Mouse (Mus musculus): Measurements from ENCODE around the gene Adgrf5.
"Not testable (repeated sequence)": the region's sequence is repeated elsewhere in the genome, so short reads cannot be mapped to it uniquely, and the experiment has no call there.

The Adgrf5 gene

DNA sequence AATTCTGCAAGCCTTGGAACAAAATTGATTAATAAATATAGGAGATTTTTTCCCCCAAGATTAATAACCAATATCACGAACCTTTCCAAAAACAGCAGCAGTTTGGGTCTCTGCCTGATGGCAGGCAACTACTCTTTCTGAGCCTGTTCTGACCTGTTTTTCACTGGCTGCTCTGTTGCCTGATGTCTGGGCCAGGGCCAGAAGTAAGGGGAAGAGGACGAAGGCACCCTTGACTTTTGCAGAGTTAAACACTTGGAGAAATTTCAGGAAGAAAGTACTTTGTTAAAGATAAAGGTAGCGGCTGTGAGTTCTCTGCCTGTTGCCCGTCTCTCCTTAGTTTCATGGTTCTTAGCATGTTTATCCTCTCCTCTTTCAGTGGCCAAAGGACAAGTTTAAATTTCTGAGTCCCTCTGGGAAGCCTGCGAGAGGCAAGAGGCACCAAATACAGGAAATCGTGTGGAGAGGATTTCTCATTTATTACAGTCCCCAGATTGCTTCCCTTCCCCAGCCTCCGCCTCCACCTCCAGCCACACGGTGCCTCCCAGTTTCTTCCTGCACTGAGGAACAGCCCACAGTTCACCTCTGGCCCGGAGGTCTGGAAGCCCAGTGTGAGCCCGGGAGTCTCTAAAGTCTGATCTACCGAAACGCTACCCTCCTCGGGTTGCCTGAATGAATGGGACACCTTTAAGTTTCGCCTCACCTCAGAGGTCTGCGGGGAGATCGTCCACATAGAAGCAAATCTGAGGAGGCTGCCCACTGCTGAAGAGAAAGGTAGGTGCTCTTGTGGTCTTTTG is at the start of gene Adgrf5:
TSS of gene Adgrf5 (plus strand) at position 626 of the 794 bp plus-strand sequence.
- no peak for DNase-seq (ENCODE audit: low read depth)

DNA sequence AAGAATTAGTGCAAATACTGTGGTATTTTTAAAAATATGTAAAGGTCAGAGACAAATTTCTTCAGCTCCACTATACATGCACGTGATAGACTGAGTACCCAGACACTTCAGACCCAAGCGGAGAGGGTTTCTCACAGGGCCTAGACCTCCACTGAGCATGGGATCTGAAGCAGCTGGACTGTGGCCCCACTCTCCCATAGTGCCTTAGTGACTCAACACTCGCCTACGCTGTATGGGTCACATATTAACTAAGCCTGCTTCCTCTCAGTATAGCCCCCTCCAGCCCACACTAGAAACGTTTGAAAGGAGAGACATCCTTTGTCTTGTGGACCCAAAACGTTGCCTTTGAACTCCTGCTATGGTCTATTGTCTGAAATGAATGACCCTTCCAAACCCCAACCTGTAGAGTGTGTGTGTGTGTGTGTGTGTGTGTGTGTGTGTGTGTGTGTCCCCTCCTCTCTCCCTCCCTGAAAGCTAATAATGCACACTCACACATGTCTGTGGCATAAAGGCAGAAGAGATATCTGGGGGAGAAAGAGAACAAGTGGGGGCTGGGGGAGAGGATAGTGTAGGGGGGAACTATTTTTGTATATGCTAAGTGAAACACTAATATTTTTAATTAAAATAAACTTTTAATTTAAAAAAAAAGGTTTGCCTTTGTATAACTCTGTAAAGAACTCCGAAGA is 34.1 kb upstream of the Adgrf5 start:
- DNase-seq (ENCODE audit: low read depth) = no peak

DNA sequence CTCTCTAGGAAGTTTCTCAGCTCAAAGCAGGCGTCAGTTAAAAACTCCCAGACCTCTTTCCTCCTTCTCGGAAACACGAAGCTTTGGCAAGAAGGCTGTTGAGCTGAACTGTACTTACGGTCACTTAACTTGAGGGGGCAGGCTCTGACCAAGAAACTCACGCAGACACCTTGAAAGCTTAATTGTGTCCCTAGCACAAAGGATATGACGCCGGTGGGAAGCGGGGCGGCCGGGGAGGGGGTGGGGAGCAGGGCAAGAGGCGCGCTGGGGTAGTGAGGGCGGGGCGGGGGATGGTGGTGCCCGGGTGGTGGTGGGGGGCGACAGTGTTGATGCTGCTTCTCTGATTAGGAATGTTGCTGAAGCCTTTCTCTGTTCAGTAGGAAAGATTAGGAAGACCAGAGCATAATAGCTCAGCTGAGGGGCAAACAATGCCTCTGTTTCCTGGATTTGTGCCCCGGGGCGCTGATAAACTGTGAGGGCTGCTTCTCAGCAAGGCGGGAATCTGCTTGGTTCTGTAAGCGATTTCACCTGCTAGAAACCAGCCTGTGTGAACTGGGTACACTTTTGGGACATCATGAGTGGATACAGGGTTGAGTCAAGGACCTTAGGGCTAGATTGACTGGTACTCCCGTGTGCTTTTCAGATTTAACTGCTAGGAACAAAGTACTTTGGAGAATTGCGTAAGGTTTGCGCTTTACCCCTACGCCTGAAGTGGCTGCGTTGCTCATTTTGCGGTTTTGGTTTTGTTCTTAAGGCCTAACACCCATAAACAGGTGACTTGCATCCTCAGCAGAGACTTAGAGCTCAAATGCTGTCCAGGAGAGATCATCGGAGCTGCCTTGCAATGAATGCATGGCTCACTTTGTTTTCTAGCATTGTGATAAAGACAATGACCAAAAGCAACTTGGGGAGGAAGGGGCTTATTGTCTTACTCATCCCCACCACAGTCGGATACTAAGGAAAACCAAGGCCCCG is 33.2 kb upstream of the Adgrf5 start:
- DNase-seq (ENCODE audit: low read depth) = no peak

DNA sequence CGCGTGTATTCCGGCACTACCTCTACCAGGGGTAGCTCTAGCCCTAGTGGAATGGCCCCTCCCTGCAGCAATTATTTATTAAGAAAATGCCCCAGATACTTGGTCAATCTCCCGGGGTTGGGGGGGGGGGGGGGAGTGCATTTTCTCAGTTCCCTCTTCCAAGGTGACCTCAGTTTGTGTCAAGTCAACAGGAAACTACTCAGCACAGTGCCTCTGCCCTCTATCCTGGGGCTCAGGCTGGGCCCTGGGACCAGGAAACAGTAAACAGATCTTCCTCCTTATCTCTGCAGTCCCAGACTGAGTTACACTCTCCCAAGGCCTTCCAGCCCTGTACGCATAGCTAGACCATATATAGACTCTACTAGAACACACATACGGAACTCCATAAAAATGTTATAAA is 32.4 kb upstream of the Adgrf5 start:
- DNase-seq (ENCODE audit: low read depth) = no peak

DNA sequence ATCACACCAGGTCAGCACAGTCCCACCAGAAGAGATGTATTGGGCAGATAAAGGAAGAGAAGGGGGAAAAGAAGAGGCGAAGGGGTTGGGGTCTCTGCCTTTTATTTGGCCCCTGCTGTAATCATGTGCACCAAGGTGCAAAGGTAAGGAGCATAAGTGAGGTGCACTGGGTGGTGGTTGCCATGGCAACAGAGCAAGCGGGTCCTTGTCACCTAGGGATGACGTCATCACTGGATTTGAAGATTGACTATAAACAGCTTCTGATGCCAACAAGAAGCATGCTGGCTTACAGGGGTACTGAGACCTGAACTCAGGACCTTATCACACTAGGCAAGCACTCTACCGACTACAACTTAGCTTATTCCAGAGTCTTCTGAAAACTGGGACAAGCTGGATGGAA is 31.0 kb upstream of the Adgrf5 start:
- no peak for DNase-seq (ENCODE audit: low read depth)

DNA sequence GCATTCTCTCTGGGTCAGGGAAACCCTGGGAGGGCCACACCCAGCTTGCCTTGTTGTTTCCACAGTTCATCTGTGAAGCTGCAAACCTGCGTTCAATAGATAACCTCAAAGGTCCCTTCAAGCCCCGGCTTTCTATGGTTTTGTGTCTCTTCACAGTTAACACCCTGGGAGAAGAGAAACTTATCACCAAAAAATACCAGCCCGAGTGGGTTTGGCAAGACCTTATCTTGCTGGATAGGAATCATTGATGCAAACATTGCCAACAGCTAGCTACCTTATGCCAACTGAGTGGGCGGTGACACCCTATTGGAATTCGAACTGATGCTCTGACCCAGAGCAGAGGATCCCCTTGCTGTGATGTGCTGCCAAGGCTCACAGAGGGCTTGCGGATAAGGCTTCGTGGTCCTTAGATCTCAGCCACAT is 30.5 kb upstream of the Adgrf5 start:
- DNase-seq (ENCODE audit: low read depth) = no peak

DNA sequence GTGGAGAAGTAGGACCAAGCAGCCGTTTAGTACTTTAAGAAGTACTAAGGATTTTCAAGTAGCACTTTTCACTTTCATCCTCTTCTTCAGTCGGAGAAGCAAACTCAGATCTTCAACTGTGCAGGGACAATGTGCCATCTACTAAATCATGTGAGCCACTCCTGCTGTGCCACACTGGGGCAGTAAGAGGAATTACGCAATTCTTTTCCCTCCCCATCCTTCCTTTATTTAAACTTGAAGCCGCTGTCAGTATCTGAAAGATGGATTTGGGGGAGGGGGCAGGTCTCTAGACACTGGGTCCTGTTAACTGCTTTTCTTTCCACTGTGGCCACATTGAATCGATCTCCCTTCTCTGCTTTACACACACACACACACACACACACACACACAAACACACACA is 27.6 kb upstream of the Adgrf5 start:
- DNase-seq (ENCODE audit: low read depth) = no peak

DNA sequence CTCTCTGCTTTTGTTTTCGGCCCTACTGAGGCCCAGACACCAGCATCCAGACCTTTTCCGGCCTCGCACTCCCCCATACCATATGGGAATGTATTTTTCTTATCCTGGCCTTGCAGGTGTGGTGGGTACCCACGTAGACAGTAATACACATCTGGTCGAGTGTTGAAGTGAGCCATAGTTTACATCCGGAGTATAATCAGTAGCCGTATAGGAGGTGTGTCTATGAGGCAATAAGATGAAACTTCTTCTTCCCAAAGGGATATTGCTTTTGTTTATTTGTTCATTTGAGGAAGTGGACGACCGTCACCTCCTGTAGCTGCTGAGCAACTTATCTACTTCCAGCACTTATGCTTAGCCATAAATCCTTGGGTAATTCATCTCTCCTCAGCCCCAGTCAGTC is 26.2 kb upstream of the Adgrf5 start:
- DNase-seq (ENCODE audit: low read depth) = no peak

DNA sequence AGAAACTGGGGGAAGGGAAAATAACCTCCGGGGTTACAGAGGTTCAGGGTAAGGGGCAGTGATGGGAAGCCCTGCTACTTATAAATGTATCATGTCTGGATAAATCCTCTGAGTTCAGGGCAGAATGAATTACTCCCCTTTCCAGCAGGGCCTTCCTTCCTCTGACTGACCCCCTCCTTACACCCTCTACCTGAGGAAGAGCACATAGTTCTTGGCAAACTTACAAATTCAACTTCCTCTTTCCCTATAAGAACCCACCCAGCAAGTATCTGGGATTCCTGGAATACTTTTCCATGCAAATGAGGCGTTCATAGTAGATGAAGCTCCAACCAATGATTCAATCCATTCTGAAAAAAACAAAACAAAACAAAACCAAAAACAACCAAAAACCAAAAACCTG is 22.6 kb upstream of the Adgrf5 start:
- no peak for DNase-seq (ENCODE audit: low read depth)

DNA sequence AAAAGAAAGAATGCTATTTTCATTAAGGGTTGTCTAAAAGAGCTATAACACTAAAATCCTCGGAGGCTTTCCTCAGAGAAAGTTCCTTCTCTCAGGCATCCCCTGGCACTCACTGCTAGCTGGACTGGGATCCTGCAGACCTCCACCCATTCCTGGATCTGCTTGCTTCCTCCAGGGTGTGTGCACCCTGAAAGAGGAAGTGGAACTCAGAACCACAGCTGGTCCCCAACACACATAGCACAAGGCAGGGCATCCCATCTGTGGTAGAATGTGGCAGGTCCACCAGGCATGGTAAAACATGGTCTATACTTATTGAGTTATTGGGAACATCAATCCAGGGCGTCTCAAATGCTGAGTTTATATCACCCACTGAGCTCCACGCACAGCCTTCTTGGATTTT is 22.0 kb upstream of the Adgrf5 start:
- DNase-seq (ENCODE audit: low read depth) = no peak

DNA sequence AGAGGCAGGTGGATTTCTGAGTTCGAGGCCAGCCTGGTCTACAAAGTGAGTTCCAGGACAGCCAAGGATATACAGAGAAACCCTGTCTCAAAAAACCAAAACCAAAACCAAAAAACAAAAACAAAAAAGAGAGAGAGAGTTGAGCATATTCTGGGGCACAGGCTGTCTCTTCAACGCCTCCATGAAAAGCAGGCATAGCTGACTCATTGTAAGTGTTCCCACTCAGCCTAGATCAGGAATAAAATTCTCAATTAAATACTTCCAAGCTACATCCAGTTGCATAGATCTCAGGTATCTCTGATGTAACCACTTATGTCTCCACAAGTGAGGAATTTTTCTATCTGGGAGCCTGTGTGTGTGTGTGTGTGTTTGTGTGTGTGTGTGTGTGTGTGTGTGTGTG is 13.8 kb upstream of the Adgrf5 start:
- DNase-seq (ENCODE audit: low read depth) = not testable (repeated sequence)

DNA sequence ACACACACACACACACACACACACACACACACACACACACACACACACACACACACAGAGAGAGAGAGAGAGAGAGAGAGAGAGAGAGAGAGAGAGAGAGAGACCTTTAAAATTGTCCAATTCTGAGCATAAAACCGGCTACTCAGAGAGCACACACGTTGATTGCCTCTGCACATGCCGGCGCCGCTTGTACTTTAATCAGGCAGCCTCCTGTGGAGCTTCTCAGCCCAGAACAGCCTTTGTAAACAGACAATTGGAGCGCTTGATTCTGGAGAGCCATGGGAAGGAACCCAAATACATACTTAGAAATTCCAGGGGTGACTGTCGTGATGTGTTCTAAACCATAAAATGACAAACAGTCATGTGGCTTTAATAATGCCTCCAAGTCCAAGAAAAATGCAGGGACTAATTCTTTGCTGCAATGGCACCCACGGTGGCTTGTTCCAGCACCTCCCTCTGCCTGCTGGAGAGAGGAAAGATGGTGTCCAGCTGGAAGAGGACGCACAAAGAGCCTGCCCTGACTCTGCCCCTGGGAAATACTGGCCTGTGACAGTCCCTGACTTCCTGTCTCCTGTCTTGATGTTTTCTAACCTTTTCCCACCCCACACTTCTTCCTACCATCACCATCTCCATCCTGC is 2.2 kb upstream of the Adgrf5 start:
- DNase-seq (ENCODE audit: low read depth) = no peak

DNA sequence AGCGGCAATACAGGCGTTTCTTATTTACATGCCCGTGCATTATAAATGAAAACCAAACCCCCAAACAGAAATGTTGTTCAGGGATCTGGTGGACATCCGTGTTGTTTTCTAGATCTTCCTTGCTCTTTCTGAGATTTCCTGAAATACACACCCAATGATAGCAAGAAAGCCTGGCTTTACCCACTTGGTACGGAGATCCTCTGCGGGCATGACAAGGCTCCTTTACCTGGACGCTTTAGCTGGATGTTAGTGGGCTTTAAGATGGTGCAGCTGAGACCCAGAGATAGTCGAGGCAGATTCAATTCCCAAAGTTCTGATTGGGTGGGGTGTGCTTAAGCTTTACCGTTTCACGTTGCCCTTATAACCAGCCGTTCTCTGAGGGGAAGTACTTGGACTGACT is 770 bp downstream of the Adgrf5 start:
- DNase-seq (ENCODE audit: low read depth) = no peak

DNA sequence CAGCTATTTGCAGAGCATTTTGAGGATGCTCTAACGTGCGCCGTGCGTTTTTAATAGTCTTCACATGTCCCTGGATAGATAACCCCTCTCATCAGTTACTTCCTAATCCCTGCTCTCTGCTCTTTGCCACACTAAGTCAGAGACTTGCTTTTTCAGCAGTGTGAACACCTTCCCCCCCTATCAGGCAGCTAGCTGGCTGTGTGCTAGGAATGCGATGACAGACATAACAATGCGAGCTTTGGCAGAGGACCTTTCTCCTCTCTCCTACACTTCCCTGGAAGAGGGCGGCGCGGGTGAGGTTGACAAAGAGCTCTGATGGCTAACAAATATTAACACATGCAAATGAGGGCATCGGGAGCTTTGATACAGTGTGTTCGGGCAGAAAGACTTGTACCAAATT is 2.1 kb downstream of the Adgrf5 start:
- DNase-seq (ENCODE audit: low read depth) = no peak

DNA sequence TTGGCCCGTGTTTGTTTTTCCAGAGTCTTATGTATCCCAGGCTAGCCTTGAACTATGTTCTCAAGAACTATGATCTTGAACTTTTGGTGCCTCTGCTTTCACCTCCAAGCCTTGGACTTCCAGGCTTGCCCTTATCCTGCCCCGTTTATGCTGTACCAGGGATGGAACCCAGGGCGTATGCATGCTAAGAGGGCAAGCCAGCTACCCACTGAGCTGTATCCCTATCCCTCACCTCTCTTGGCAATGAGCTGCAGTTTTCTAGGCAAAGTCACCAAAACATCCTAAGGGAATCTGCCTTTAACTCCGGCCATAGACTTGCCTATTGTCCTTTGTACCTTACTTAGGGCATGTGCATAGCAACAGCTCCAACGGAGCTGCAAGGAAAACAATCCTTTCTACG is 2.6 kb downstream of the Adgrf5 start:
- no peak for DNase-seq (ENCODE audit: low read depth)

DNA sequence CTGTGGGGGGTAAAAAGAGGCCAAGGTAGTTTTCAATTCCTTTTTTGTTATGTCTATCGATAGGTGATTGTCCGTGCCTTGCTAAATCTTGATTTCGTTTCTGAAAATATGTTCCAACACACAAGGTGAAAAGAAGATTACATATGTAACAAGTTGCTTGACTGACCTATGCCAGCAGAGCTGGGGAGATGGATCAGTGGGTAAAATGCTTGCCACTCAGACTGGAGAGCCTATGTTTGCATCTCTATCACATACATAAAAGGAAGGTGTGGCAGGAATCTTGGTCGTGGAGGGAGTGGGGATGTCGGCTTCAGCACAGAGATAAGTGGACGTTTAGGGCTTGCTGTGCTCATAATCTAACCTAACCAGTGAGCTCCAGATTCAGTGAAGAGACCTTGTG is 3.7 kb downstream of the Adgrf5 start:
- DNase-seq (ENCODE audit: low read depth) = no peak

DNA sequence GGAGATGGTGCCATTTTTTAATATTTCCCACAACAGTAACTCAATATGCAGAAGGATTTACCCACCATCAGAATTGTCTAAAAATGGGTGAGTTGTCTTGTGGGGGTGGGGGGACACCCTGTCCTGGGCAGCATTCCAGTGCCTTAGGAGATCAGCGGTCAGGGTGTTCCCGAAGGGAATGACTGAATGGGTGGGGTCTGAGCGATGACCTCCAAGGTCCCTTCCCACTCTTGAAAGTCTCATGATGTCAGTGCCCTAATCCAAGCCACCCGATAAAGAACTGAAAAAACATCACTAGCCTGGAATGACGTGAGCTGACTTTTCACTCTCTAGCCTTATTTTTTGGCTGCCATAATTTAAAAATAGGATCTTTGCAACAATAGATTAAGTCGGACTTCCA is 5.0 kb downstream of the Adgrf5 start:
- no peak for DNase-seq (ENCODE audit: low read depth)

DNA sequence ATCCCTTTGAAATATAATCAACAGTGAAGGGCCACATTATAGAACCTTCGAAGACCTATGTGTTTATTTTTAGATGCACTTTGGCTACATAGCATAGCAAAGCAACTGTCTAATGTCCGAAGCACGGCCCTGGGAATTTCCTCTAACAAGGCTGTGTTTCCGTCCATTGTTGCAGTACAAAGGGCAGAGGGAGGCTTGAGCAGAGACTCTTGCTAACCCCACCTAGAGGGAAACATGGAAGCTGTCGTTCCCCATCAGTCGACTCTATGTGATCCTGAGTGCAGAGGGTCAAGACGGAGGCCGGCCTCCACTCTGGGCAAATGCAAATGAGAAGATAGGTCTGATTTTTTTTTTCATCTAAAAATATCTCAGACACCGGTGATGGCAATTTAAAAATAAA is 6.2 kb downstream of the Adgrf5 start:
- DNase-seq (ENCODE audit: low read depth) = no peak

DNA sequence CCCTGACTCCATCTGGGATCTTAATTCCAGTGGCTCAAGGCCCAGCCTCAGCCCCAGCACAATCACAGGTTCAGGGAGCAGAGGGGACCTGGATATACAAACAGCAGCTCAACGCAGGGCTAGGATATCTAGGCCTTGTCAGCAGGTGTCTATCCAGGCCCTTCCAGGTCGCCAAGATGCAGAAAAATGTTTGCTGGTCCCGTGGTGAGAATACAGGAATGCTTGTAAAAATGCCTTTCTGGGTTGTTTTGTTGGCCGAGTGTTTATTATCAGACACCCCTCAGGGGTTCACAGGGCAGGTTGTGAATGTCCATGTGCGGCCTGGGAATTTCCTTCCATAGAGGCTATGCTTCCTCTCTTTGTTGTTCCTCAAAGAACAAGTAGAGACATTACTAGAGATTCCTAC is 7.9 kb downstream of the Adgrf5 start:
- DNase-seq (ENCODE audit: low read depth) = no peak

DNA sequence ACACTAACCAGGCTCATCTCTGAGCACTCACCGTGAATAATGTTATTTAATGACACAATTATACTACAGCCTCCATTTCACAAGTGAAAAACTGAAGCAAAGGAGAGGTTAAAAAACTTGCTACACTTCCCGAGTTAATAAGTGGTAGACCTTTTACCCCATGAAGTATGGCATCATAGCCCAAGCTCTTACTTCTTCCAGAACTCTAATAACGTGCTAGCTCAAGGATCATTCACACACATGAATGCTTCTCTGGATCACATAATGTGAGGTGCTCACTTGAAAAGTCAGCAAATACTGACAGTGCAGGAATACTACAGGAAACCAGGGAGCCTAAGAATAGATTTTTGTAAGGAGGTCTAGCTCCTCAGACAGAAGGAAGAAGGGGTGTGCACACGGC is 12.4 kb downstream of the Adgrf5 start:
- no peak for DNase-seq (ENCODE audit: low read depth)

DNA sequence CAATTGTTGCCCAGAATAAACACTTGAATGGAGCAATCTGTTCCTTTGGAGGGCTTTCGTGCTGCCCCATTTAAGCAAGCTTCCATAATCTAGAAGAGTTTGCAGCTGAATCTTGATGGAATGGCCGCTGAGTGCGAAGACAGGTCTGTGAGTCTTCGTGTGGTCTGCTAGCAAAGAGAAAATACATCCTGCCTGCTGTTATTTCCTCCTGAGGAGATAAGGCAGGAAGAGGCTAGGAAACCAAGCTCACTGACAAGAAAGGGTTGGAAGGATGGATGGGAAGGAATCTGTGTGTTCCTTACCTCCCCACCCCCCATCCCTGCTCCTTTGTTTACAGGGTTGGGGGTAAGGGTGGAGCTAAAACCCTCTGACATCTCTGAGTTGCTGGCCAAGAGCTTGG is 13.8 kb downstream of the Adgrf5 start:
- DNase-seq (ENCODE audit: low read depth) = no peak

DNA sequence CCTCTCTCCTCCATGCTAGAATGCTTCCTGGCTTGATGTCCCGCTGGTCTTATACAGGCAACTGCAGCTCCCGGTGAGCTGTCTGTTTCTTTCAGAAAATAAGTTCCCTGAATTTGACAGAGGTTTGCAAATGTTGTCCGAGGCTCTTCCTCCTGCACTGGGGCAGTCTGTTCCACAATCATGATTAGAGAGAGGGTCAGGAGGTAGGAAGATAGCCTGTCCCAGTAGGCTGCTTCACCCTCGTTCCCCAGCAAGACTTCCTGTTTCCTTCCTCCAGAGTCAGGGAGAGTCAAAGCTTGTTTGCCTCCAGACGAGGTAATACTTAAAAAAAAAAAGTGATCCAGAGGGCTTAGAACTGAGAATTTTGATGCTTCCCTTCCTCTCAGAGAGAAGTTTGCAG is 16.3 kb downstream of the Adgrf5 start:
- DNase-seq (ENCODE audit: low read depth) = no peak

Measured in naive thymus-derived CD4-positive, alpha-beta T cell, adult 2 months (primary cell).